Mouse (Mus musculus) gastrocnemius, adult 8-10 months (tissue): ENCODE data around the gene Emc8. TPM values are rescaled to one million over a fixed set of nuclear protein-coding genes. Genes with fewer than 3 reads are reported as not detected.

Source experiments
- DNase-seq, 2 experiments: peaks; one replicate each; pipeline ENCODE4 v3.0.0; 2022; ENCODE audit warnings: low spot score in 2 of 2
- total RNA-seq, 4 experiments: library from RNA; stranded (reverse); gene quantifications; 2 replicates each; pipeline ENCODE4 v1.2.4; 2022

Gene Emc8
- 10 to 100 TPM; 18.7 to 29.5 (median 25.8) TPM for total RNA-seq

DNA sequence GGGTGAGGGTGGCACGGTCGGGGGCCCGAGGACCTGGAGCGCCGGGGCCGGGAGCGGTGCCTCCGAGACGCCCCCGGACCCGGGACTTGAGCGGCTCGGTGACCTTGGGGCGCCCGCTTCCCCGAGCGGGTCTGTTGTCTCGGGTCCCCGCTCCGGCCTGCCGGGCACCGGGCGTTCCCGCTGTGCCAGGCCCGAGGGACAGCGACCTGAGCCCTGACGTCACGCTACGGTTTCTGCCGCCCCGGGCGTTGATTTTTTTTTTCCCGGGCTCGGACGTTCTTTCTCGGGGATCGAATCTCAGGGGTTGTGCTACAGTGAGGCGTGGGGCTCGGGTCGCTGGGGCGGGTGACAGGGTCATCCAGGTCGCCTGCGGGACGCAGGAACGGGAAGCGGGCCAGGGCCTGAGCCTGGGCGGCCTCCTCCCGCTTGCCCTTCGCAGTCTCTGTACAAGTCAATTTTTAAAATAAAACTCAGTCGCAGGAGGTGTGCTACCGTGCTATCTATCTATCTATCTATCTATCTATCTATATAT is at the start of gene Emc8:
Gene Emc8, minus strand, starts transcription at position 200 of the 532 bp plus-strand sequence.
- no peak for DNase-seq

DNA sequence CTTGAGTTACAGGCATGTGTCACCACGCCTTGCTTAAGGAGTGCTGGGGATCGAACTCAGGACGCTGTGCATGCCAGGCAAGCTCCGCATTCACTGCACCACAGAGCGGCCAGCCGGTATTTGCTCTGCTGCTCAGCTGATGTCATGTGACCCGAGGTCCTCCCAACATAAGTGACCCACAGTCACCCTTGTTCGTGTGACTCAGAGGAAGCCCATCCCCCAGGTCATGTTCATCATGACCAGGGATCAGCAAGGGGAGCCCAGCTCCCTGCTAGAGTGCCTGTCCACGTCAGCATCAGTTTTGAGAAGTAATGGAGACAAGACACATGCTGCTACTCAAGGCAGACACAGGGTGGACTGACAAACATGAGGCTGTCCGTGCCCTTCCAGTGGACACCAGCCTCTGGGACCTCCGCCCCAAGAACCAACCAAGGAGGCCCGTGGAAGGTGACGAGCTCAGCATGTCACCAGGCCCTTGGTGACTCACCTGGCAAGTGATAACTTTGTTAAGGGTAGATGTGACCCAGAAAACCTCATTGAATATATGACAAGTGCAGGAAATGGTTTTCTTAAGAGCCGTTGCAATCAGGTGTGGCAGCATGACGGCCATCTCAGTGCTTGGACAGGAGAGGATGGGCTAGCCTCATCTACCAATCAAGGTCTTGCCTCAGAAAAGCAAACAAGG is 47.8 kb upstream of the Emc8 start:
- DNase-seq = no peak

DNA sequence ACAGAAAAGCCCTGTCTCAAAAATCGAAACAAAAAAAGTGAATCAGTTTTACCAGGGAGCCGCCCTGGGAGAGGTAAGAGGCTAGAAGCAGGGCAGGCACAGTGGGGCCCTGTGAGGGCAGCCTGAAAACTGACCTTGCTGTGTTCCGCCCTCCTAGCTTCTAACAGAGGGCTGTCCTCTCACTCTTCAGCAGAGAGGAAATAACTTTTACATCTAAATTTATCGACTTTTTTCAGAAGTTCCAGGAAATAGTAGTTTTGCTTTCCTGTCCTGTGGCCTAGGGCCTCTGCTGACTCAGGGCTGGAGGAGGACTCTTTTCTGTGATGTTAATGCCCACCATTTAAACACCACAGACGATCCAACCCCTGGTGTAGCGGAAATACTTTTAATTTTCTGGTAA is 46.8 kb upstream of the Emc8 start:
- DNase-seq = no peak

DNA sequence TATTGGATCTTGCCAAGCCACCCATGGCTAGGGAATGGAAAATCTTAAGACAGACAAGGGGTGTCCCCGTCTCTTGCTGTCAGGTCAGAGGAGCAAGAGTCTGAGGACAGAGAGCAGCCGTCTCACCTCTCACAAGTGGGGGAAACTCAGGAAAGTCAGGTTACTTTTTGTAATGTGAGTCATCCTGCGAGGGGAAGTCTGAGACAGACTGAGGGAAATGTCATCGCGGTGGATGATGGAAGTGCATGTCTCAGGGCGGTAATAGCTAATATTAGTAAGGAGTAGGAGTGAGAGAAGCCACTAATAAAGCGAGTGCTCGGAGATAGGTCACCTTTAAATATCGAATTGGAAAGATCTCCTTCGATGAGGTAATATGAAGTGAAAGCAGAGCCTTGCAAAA is 40.8 kb upstream of the Emc8 start:
- DNase-seq = no peak

DNA sequence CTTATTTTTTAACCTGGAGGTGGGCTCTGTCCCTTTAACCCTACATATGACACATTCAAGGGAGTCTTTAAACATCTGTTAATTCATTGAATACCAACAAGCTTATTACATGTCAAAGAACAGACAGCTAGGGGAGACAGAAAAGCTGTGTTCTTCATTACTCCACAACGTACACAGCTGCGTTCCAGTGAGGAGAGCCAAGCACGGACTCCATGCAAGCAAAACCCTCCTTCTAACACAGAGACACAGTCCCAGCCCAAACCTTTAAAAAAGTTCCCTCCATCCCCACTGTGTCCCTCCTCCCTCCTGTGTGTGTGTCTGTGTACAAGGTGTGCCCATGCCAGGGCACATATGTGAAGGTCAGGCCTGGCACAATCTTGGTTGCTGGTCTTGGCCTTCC is 37.8 kb upstream of the Emc8 start:
- DNase-seq = no peak

DNA sequence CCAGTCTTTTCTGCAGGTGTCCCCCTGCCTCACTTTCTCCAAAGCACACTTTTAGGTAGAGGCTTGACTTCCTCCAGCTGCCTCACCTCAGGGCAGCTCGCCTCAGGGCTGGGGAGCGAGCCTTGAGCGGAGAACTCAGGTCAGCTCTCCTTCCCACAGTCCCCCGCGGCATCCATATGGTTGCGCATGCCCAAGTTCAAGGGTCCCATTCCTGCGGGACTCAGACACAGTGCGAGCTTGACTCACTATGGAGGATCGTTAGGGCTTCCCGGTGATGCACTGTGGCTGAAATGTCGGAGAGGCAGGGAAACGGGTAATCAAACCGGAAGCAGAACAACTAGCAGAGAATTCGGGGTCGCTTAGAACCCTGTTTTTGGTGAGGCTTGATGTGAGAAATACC is 36.8 kb upstream of the Emc8 start:
- no peak for DNase-seq

DNA sequence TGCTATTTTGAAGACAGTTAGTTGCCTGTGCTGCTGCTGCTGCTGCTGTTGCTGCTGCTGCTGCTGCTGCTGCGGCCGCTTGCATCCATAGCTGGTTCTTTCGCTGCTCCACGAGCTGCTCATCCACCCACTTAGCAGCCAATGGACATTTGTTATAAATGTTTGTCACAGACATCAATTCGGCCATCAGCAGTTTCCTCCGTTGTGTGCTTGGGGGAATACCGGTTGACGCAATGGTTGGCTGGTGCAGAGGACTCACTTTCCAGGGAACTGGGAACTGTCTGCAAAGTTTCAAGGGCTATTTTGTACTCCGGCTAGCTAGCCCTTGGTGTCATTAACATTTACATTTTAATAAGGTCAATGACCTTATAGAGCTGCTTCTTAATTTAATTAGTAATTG is 35.8 kb upstream of the Emc8 start:
- DNase-seq = no peak

DNA sequence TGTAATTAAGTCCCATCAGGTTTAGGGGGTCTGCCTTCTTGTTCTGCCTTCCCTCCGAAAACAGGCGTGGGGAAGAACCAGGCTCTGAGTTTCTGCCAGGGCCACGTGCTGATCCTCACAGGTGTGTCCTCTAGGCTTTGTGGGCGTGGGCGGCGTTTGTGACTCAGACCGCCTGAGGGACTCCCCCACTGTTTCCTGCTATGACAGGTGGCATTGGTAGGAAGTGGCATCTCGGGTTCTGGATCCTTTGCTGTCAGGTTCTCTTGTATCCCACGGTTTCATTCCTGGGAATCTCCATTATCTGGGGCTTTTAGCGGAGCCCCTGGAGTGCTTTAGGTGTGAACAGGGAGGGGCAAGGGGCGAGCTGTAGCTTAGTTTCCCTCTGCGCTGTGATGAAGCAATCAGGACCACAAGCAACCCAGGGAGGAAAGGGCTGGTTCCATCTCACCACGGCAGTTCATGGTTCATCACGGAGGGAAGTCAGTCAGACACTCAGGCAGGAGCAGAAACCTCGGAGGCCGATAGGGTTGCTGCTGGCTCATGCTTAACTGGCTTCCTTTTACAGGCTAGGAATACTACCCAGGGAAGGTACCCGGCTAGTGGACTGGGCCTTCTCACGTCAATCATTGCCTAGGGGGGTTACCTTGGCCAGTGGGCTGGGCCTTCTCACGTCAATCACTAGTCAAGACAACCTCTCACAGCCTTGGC is 33.5 kb upstream of the Emc8 start:
- no peak for DNase-seq

DNA sequence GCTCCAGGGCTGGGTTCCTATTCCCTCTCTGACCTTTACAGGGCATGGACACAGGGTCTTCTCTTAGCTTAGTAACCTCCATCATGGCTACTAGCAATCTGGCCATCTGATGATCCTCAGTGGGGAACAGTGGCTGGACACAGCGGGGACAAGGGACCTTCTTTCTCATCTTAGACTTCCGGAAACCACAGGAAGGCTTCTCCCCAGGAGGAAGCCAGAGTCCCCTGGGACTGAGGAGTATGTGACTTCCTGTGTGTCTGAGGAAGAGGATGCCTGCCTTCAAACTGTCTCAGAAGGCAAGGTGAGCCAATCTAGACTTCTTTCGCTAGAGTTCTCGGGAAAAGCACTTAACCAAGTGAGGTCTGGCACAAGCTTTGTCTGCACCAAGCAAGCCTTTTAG is 31.7 kb upstream of the Emc8 start:
- DNase-seq = no peak

DNA sequence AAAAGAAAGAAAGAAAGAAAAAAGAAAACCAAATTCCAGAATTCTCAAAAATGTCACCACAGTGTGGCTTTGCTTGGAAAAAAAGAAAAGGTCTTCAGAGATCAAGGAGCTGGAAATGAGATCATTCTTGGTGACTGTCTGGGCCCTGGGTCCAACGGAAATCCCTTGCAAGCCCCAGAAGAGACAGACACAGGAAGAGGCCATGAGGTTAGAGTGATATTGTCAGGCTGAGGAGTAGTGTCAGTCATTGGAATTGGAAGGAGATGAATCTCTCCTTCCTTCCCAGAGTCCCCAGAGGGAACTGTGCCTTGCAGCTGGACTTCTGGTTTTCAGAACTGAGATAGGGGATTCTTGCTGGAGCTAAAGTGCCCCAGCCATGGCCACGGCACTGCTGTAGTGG is 31.2 kb upstream of the Emc8 start:
- no peak for DNase-seq

DNA sequence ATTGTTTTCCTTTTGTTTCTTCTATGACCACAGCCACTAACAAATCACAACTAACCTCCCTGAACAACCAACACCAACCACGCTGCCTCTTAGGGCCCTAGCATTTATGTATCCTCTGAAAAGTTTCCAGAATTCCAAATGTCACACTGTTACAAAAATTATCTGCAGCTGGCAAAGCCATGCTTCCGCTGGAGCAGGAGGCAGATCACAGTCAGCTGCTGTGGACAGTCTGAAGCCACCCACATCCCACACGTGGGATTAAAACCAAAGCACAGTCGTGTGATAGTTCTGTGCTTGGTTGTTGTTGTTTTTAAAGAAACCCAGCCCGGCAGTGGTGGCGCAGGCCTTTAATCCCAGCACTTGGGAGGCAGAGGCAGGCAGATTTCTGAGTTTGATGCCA is 30.7 kb upstream of the Emc8 start:
- no peak for DNase-seq

DNA sequence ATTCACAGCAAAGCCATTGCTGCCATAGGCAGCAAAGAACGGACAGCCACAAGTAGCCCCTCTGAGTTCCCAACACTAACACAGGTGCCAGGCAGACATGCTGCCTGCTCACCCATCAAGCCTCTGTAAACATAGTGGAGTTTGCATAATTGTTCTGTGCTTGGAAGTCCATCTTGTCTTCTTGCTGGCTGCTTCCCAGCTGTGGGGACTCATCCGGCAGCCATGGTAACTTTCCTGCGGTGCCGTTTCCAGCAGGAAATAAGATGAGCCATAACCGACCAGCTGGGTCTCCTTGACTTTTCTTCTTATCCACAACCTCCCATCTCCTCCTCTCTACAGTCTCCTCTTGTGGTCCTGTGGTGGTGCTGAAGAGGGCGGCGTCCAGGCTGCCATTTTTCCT is 30.1 kb upstream of the Emc8 start:
- DNase-seq = no peak

DNA sequence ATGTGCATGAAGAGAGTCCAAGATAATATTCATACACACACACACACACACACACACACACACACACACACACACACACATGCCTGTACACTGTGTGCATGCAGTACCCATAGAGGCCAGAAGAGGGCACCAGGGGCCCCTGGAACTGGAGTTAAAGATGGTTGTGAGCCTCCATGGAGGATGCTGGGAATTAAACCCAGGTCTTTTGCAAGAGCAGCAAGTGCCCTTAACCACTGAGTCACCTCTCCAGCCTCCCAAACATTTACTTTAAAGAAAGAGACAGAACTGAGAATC is 29.6 kb upstream of the Emc8 start:
- no peak for DNase-seq

DNA sequence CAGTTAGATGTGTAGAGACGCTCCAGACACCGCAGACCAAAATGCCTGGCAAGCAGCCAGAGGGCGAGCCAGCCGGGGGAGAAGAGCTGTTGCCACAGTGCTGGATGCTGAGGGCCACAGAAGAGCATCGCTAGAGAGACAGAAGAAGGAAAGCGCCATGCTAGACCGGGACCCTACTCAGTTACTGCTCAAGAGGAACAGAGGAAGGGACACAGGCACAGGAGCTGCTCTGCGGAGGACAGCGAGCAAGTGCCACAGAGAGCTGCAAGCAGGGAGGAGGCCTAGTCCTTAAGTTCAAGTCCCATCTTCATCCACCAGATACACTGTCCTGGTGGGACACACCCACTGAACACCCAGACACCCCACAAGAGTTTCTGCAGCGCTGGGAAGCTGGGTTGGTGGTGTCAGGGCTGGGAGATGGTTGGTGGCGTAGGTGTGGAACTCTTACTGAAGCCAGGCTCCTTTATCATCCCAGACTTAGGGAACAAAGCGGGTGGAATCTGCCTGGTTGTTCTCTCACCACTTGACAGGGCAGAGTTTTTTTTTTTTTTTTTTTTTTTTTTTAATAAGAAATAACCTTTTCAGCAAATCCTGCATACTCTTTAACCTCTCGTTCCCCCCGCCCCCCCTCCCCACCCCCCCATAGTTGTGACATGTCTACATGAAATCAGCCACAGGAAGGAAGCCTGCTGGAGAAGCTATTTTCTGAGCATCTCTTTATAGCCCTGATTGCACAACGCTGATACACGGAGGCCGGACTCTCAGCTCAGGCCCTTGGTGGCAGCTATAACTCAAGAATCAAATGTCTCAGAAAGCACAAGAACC is 29.0 kb upstream of the Emc8 start:
- no peak for DNase-seq

DNA sequence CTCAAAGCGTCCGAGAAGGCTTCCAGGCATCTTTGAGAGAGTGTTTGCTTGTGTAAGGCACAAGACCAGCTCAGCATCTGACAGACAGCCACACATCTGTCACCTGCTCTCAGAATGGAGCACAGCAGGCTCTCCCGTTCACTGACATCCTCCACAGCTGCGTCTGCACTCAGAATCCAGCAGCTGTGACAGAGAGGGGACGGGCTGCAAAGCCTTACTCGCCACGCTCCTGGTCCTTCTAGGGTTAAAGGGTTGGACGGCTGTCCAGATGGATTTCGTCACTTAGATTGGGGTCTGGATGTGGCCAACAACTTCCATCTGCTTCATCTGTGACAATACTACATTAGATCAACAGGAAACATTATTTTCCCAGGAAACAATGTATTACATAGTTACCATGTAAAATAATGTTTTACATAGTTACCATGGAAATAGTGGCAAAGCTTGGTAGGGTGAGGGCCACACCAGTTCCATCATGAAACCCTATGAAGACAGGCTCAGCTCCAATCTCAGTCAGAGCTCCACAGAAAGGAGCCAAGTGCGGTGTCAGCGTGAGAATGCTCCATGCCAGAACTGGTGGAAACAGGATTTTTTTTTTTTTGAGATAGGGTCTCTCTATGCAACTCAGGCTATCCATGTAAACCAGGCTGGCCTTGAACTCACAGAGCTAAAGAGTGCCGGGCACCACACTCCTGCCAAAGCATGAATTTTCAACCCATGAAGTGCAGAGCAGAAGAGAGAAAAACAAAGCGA is 28.2 kb upstream of the Emc8 start:
- DNase-seq = no peak

DNA sequence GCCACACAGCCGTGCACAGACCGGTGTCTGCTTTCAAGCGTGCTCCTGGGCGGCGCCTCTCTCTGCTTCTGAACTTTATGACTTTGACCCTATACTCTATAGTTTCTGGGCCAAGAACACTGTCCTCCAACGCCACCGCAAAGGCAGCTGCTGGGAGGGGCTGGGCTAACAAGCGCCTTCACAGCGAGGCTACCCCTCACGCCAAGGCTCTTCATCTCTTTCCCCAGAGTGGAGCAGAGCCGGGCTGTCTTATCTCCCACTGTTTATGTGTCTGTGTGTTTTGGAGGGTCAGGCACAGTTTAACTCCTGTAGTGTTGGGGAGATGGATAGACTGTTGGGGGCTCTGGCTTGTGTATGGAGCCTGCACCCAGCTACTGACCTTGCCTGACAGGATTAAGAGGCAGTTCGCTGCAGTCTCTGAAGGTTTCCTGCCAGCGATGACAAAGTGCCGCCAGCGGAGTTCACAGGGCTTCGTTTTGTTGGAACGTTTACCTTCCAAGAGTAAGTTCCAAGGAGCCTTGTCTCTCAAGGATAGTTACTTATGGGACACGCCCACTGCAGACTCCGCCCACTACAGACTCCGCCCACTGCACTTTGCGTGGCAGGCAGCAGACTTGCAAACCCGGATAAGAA is 25.6 kb upstream of the Emc8 start:
- DNase-seq = peak in 1 of 2 experiments; percentile 49

DNA sequence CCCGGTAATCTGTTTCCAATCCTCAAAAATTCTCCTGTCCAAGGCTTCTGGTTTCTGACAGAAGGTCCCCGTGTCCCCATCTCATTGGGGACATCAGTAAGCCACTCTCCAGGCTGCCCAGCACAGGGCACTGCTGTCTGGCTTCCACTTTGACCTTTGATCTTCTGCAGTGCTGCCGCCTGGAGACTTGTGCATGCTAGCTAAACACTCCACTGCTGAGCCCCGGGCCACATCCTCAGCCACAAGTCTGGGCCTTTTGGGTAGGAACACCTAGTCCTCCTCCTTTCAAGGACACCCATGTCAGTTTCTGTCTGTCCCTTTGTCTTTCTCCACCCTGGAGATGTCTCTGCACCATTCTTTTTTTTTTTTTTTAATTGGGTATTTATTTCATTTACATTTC is 24.6 kb upstream of the Emc8 start:
- no peak for DNase-seq

DNA sequence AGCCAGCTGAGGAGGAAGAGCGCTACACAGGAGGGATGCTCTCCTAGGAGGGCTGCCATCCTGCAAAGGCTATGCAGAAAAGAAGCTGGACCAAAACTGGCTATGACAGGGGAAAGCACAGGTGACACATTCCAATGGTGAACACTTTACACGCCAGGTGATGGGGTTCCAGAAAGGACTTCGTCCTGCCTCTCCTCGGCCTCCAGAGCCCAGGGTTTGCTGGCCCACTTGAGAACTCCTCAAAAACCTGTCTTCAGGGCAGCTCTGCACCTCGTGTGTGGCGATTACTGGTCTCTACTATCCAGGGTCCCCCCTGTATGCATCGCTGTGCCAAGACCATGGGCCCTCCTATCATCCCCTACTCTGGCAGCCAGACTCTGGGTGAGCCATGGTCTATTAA is 20.1 kb upstream of the Emc8 start:
- no peak for DNase-seq

DNA sequence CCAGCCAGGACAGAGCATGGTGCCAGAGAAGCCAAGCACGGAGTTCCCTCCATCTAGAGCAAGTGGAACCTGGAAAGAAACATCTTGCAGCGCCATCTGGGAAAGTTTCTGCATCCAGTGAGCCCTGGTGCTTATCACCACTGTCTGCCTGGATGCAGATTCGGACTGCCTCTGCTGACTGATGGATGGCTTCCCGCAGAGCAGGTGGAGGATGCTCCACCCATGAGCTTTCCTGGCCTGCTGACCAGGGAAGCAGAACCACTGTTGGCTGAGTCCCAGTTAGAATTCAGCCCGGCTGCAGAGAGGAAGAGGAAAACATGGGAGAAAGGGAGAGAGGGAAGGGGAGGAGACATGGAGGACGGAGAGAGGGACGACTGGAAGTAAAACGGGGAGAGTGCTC is 19.4 kb upstream of the Emc8 start:
- no peak for DNase-seq

DNA sequence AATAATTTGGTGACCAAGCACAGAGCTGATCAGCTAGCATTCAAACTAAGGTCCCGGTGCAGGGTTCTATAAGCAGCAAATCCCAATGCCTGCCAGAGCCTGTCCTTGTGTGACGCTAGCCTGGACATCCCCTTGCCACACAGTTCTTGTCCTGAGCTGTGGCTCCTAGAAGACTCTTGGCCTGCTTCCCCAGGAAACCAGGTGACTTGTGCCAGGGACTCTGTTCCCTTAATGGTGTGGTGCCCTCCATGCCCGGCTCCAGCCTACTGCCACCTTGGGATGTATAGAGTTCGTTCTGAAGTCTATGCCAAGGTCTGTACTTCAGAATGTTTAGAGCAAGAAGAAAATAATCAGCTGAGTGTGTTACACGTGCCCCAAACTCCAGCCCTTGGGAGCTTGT is 18.2 kb upstream of the Emc8 start:
- DNase-seq = no peak

DNA sequence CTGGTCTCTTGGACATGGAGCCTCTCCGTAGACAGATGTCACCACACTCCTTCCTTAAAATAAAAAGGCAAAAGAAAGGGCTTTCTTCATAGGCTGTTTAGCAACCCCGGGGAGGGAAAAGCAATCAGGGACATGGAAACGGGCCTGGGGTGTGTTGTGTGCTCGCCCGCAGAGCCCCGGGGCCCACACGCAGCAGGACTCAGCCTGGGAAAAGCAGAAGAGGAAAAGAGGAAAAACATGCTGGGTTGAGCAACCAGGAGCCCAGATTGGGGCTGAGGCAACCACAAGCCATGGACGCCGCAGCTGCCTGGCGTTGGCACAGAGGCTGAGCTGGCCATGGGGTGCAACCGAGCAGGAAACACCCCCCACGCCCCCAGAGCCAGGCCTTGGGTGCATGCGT is 17.7 kb upstream of the Emc8 start:
- DNase-seq = no peak
